Mouse (Mus musculus): Measurements from ENCODE around the gene Tnfaip3. TPM values are rescaled to one million over a fixed set of nuclear protein-coding genes. Genes with fewer than 3 reads are reported as not detected.

Gene Tnfaip3
- polyA plus RNA-seq, 1 experiment from 2014 or later: 2.1 TPM

DNA sequence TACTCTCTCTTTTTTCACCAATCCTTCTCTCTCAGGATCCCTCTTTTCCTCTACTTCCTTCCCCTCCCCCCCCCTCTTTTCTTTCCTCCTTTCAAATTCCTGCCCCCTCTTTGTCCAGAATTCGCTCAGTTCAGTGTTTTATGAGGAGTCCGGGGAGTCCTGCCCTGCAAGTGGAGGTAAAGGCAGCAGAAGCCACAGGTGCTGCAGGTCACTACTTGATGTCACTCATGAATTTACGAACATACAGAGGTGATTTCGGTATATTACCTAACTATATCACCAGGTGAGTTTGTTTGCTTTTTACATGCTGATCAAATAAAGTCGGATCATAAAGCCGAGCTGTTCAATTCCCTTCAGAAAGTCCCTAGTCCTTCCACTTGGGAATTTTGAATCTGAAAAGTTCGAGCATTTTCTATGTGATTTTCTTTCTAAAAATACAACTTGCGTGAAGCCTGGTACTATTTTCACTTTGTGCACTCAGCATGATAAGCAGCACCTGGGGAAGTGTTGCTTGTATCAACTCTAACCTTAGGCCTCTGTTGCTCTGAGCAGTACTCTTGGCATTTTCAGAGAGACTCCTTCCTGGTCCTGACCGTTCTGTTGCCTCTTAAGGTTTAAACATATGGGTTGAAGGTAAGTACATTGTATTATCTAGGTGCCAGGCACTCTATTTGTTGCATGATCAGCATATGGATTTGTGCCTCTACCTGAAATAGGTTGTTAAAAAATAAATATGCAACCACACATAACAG lies 29.5 kb upstream of the Tnfaip3 start:
- 84% methylated on average over 9 of the region's 9 CpGs for WGBS
- no peak overlapping the region for H3K27ac ChIP-seq (ENCODE audit: low read depth, low read length)
- H3K9ac ChIP-seq (replicated peaks; ENCODE audit: low read depth, low read length): no peak overlapping the region
- no peaks in the 10 kb centered on the region for H3K4me1 ChIP-seq (ENCODE audit: control insufficient read depth, insufficient read depth, low read length)
- H3K36me3 ChIP-seq (ENCODE audit: control insufficient read depth, insufficient read depth, low read length): no peaks in the 10 kb centered on the region
- no peaks in the 10 kb centered on the region for H3K9me3 ChIP-seq (ENCODE audit: control insufficient read depth, low read length)
- no peaks in the 10 kb centered on the region for H3K27me3 ChIP-seq (ENCODE audit: control insufficient read depth, insufficient read depth, low read length)
- H3K4me3 ChIP-seq (ENCODE audit: low read depth, low read length): no peak overlapping the region
- H3K4me2 ChIP-seq (ENCODE audit: low read depth, low read length): no peak overlapping the region
- ATAC-seq (ENCODE audit: low read depth): no peak

DNA sequence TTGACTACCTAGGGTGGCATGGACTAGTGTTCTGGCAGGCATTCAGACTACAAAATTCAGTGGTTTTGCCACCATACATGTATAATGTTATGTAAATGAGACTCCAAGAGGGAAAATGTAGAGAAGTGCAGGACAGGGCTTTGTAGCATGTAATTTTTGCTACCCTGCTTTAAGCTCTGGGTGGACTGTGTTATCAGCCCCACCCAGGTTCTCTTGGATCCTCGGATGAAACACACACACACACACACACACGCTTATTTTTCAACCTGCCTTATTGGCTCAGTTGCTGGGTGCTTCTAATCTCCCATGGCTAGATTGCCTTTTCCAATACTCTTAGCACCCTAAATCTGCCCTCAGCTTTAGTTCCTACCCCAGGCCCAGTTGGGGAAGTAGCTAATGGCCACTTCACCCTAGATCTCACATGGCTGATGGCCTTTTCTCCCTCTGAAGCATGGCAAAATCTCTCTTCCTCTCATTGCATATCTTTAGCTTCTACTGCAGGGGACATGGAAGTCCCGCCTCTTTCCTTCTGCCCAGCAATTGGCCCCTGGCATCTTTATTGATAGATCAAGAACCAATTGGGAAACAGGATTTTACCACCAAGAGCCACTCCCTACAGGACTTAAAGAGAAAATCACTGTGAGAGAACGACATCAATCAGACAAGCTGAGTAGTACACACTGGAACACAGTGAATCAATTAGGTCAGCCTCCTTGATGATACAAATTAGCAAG lies 28.2 kb upstream of the Tnfaip3 start:
- Histone ChIP-seq H3K27ac (ENCODE audit: low read depth, low read length) (no peak overlapping the region), H3K4me1 (ENCODE audit: control insufficient read depth, insufficient read depth, low read length) (no peaks in the 10 kb centered on the region), H3K27me3 (ENCODE audit: control insufficient read depth, insufficient read depth, low read length) (no peaks in the 10 kb centered on the region), H3K36me3 (ENCODE audit: control insufficient read depth, insufficient read depth, low read length) (no peaks in the 10 kb centered on the region), H3K9ac (replicated peaks; ENCODE audit: low read depth, low read length) (no peak overlapping the region), H3K4me2 (ENCODE audit: low read depth, low read length) (no peak overlapping the region), H3K9me3 (ENCODE audit: control insufficient read depth, low read length) (no peaks in the 10 kb centered on the region), H3K4me3 (ENCODE audit: low read depth, low read length) (no peak overlapping the region)
- 77% methylated on average over 4 of the region's 4 CpGs for WGBS
- no peak for ATAC-seq (ENCODE audit: low read depth)

DNA sequence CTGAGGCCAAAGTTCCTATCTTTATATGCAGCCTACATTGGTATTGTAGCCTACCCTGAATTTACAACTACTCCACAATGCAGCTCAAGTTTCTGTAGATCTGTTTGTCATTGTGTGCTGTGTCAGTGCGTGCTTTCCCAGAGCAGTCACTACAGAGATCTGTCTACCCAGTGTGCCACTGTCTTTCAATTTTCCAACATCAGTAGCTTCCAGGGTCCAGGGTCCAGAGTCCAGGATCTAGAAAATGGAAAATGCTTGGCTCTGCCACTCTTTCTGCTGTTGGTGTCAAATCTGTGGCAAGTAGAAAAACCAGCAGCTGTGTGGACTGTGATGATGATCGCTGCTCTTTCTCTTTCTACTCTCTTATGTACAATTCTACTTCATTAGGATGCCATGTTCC lies 24.7 kb upstream of the Tnfaip3 start:
- H3K27me3 ChIP-seq (ENCODE audit: control insufficient read depth, insufficient read depth, low read length): no peaks in the 10 kb centered on the region
- no peaks in the 10 kb centered on the region for H3K9me3 ChIP-seq (ENCODE audit: control insufficient read depth, low read length)
- no peak overlapping the region for H3K4me2 ChIP-seq (ENCODE audit: low read depth, low read length)
- no peak overlapping the region for H3K4me3 ChIP-seq (ENCODE audit: low read depth, low read length)
- no peak for ATAC-seq (ENCODE audit: low read depth)
- no peak overlapping the region for H3K27ac ChIP-seq (ENCODE audit: low read depth, low read length)
- H3K9ac ChIP-seq (replicated peaks; ENCODE audit: low read depth, low read length): no peak overlapping the region
- H3K36me3 ChIP-seq (ENCODE audit: control insufficient read depth, insufficient read depth, low read length): no peaks in the 10 kb centered on the region
- WGBS: 92% methylated on average over 2 of the region's 2 CpGs
- no peaks in the 10 kb centered on the region for H3K4me1 ChIP-seq (ENCODE audit: control insufficient read depth, insufficient read depth, low read length)

DNA sequence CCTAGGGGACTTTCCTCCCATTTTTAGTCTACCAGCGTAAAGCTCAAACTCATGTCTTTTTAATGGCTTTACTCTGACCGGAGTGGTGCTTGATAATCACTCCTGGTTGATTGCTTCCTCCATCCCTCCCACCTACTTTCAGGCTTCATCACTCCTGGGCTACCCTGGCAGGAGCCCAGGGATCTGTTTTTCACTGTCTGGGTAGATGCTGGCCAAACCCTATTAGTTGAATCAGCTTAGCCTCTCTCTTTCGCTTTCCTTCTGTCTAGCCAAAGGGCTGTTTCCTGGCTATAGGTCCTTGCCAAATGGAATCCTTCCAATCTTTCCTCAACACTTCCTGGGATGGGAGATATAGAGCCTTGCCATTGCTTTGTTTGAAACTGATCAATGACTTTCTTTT lies 19.3 kb upstream of the Tnfaip3 start:
- Histone ChIP-seq H3K4me3 (ENCODE audit: low read depth, low read length) (no peak overlapping the region), H3K27me3 (ENCODE audit: control insufficient read depth, insufficient read depth, low read length) (no peaks in the 10 kb centered on the region), H3K9ac (replicated peaks; ENCODE audit: low read depth, low read length) (no peak overlapping the region), H3K4me2 (ENCODE audit: low read depth, low read length) (no peak overlapping the region), H3K9me3 (ENCODE audit: control insufficient read depth, low read length) (no peaks in the 10 kb centered on the region), H3K36me3 (ENCODE audit: control insufficient read depth, insufficient read depth, low read length) (no peaks in the 10 kb centered on the region), H3K27ac (ENCODE audit: low read depth, low read length) (no peak overlapping the region), H3K4me1 (ENCODE audit: control insufficient read depth, insufficient read depth, low read length) (no peaks in the 10 kb centered on the region)
- ATAC-seq (ENCODE audit: low read depth): no peak
- WGBS: 65% methylated on average over 3 of the region's 3 CpGs

DNA sequence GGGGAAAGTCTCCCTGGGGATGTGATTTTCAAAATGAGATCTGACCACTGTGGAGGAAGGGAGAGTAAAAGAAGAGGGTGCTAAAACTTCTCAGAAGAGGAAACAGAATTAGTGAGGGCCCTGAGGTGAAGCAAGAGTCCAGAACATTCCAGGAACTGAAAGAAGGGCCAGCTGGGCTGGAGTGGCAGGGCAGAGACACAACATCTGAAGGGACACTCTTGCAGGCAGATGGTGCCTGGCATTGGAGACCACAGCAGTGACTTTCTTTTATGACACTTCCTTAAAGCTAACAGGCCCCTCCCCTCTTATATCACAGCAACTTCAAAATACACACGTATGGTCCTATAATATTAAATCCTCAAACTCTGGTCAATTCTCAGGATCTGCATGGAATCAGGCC lies 18.2 kb upstream of the Tnfaip3 start:
- no peaks in the 10 kb centered on the region for H3K27me3 ChIP-seq (ENCODE audit: control insufficient read depth, insufficient read depth, low read length)
- H3K9ac ChIP-seq (replicated peaks; ENCODE audit: low read depth, low read length): no peak overlapping the region
- WGBS: 88% methylated on average over 1 of the region's 1 CpGs
- H3K4me2 ChIP-seq (ENCODE audit: low read depth, low read length): no peak overlapping the region
- no peaks in the 10 kb centered on the region for H3K9me3 ChIP-seq (ENCODE audit: control insufficient read depth, low read length)
- ATAC-seq (ENCODE audit: low read depth): no peak
- no peak overlapping the region for H3K4me3 ChIP-seq (ENCODE audit: low read depth, low read length)
- H3K36me3 ChIP-seq (ENCODE audit: control insufficient read depth, insufficient read depth, low read length): no peaks in the 10 kb centered on the region
- no peaks in the 10 kb centered on the region for H3K4me1 ChIP-seq (ENCODE audit: control insufficient read depth, insufficient read depth, low read length)
- H3K27ac ChIP-seq (ENCODE audit: low read depth, low read length): no peak overlapping the region

DNA sequence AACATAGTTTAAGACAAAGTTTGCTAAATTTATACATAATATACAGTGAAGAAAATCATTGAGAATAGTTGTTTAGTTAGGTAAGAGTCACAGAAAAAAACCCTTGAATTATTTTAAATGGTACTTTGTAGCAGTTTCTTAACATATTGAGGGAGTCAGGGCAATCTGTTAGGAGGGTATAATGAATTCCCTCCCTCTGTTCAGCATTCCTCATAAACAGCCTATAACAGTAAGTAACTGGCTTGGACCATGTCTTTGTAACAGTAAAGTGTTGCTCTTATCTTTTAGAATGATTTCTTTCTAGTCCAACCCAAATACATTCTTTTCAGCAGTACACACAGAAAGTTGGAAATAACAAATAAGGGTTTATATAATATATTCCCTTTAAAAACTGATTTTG lies 16.4 kb upstream of the Tnfaip3 start:
- no peaks in the 10 kb centered on the region for H3K9me3 ChIP-seq (ENCODE audit: control insufficient read depth, low read length)
- H3K4me1 ChIP-seq (ENCODE audit: control insufficient read depth, insufficient read depth, low read length): no peaks in the 10 kb centered on the region
- no peak overlapping the region for H3K9ac ChIP-seq (replicated peaks; ENCODE audit: low read depth, low read length)
- H3K27ac ChIP-seq (ENCODE audit: low read depth, low read length): no peak overlapping the region
- H3K4me3 ChIP-seq (ENCODE audit: low read depth, low read length): no peak overlapping the region
- ATAC-seq (ENCODE audit: low read depth): no peak
- H3K4me2 ChIP-seq (ENCODE audit: low read depth, low read length): no peak overlapping the region
- H3K36me3 ChIP-seq (ENCODE audit: control insufficient read depth, insufficient read depth, low read length): no peaks in the 10 kb centered on the region
- no peaks in the 10 kb centered on the region for H3K27me3 ChIP-seq (ENCODE audit: control insufficient read depth, insufficient read depth, low read length)

DNA sequence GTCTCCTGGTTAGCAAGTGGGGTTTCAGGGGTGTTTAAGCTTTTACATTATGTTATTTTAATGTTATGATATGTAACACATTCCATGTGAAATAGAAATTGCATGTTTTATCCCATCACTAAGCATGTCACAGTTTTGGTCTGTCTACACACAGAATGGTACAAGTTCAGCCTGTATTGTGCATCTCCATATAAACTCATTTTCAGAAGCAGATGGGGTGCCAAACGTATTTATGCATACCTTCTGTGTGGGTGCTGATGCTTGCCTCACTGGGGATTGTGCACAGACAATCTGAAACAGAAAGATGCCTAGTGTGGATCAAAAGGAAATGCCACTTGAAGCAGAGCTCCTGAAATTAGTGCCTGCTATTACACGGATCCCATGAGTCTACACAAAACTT lies 15.2 kb upstream of the Tnfaip3 start:
- H3K36me3 ChIP-seq (ENCODE audit: control insufficient read depth, insufficient read depth, low read length): no peaks in the 10 kb centered on the region
- no peak overlapping the region for H3K4me3 ChIP-seq (ENCODE audit: low read depth, low read length)
- no peak overlapping the region for H3K27ac ChIP-seq (ENCODE audit: low read depth, low read length)
- no peak overlapping the region for H3K9ac ChIP-seq (replicated peaks; ENCODE audit: low read depth, low read length)
- ATAC-seq (ENCODE audit: low read depth): no peak
- H3K27me3 ChIP-seq (ENCODE audit: control insufficient read depth, insufficient read depth, low read length): no peaks in the 10 kb centered on the region
- 82% methylated on average over 2 of the region's 2 CpGs for WGBS
- no peaks in the 10 kb centered on the region for H3K9me3 ChIP-seq (ENCODE audit: control insufficient read depth, low read length)
- no peaks in the 10 kb centered on the region for H3K4me1 ChIP-seq (ENCODE audit: control insufficient read depth, insufficient read depth, low read length)
- H3K4me2 ChIP-seq (ENCODE audit: low read depth, low read length): no peak overlapping the region

DNA sequence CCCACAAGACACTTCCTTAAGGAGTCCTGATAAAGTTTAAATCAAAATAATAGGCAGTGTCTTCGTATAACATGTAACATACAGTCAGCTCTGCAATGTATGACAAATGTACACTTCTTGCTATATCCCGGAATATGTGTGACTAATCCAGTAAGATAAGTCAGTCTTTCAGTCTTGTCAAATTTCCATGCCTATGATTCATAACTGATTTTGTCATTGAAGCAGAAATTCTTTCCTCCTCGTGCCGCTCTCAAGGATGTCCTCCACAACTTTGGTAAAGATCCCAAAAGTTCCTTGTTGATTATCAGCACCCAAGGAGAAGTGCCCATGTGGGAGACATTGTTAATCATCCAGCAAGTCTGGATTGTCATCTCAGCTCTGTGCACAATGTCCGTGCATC lies 11.3 kb upstream of the Tnfaip3 start:
- no peak overlapping the region for H3K4me3 ChIP-seq (ENCODE audit: low read depth, low read length)
- H3K27me3 ChIP-seq (ENCODE audit: control insufficient read depth, insufficient read depth, low read length): no peaks in the 10 kb centered on the region
- no peak overlapping the region for H3K27ac ChIP-seq (ENCODE audit: low read depth, low read length)
- WGBS: 94% methylated on average over 5 of the region's 5 CpGs
- no peak overlapping the region for H3K9ac ChIP-seq (replicated peaks; ENCODE audit: low read depth, low read length)
- H3K36me3 ChIP-seq (ENCODE audit: control insufficient read depth, insufficient read depth, low read length): no peaks in the 10 kb centered on the region
- no peaks in the 10 kb centered on the region for H3K4me1 ChIP-seq (ENCODE audit: control insufficient read depth, insufficient read depth, low read length)
- H3K9me3 ChIP-seq (ENCODE audit: control insufficient read depth, low read length): no peaks in the 10 kb centered on the region
- no peak for ATAC-seq (ENCODE audit: low read depth)
- H3K4me2 ChIP-seq (ENCODE audit: low read depth, low read length): no peak overlapping the region

DNA sequence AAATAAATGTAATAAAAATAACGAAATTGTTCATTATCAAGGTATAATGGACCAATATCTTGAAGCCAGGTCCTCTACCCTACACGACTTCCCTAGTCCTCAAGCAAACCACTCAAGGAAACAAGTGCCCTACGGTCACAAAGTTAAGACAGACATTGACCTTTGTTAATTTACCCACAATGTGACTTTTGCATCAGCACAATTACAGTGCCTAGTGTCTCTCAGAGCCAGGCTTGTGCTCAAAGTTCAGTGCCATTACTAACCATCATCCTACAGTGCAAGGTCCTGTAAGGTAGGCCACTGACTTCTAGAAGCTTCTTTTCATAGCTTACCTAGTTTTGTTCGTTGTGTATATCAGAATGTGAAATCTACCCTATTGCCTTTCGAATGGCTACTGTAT lies 8.9 kb upstream of the Tnfaip3 start:
- Histone ChIP-seq H3K36me3 (ENCODE audit: control insufficient read depth, insufficient read depth, low read length) (no peaks in the 10 kb centered on the region), H3K4me2 (ENCODE audit: low read depth, low read length) (no peak overlapping the region), H3K27ac (ENCODE audit: low read depth, low read length) (no peak overlapping the region), H3K9me3 (ENCODE audit: control insufficient read depth, low read length) (no peaks in the 10 kb centered on the region), H3K4me1 (ENCODE audit: control insufficient read depth, insufficient read depth, low read length) (no peaks in the 10 kb centered on the region), H3K27me3 (ENCODE audit: control insufficient read depth, insufficient read depth, low read length) (no peaks in the 10 kb centered on the region), H3K9ac (replicated peaks; ENCODE audit: low read depth, low read length) (no peak overlapping the region), H3K4me3 (ENCODE audit: low read depth, low read length) (no peak overlapping the region)
- 90% methylated on average over 5 of the region's 5 CpGs for WGBS
- ATAC-seq (ENCODE audit: low read depth): no peak
